Mouse (Mus musculus): ENCODE results near the gene 2210011C24Rik. TPM values are rescaled to one million over a fixed set of nuclear protein-coding genes. Genes with fewer than 3 reads are reported as not detected.

2210011C24Rik gene
- polyA plus RNA-seq, 1 experiment from 2014 or later: 0.16 TPM

DNA sequence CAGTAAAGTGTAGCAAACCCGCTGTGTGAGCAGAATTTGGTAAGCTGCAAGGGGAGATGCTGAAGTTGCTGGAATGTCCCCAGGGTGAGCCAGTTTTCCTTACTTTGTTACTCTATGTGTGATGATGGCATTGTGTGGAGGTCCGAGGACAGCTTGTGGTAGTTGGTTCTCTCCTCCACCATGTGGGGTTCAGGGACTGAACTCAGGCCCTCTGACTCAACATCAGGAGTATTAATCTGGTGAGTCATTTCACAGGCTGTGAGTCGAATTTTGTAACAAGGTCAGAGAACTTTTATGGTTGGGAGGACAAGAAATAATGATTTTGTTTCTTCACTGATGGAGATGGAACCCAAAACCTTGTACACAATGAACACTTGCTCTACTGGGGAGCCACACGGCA lies 20.8 kb upstream of the 2210011C24Rik start:
- 74% methylated on average over 4 of the region's 4 CpGs for WGBS
- Histone ChIP-seq H3K4me3 (ENCODE audit: control insufficient read depth in 1 of 2, insufficient read depth in 1 of 2, low read depth in 1 of 2, low read length in 2 of 2) (no peak overlapping the region), H3K4me1 (ENCODE audit: control insufficient read depth in 2 of 2, insufficient read depth in 2 of 2, low read length in 2 of 2) (no peaks in the 10 kb centered on the region), H3K9me3 (ENCODE audit: control insufficient read depth, low read length) (no peaks in the 10 kb centered on the region), H3K27ac (replicated peaks in 1 of 2; ENCODE audit: control insufficient read depth in 1 of 2, insufficient read depth in 1 of 2, low read depth in 2 of 2, low read length in 2 of 2) (no peak overlapping the region), H3K9ac (ENCODE audit: low read length) (no peak overlapping the region), H3K36me3 (ENCODE audit: control insufficient read depth, insufficient read depth, low read length) (no peaks in the 10 kb centered on the region), H3K4me2 (ENCODE audit: low read length) (no peak overlapping the region), H3K27me3 (ENCODE audit: control insufficient read depth, insufficient read depth, low read length) (peaks cover 11% of the 10 kb centered on the region)
- ATAC-seq (ENCODE audit: insufficient number of reproducible peaks, insufficient read depth, low FRiP score, low read depth): no peak

DNA sequence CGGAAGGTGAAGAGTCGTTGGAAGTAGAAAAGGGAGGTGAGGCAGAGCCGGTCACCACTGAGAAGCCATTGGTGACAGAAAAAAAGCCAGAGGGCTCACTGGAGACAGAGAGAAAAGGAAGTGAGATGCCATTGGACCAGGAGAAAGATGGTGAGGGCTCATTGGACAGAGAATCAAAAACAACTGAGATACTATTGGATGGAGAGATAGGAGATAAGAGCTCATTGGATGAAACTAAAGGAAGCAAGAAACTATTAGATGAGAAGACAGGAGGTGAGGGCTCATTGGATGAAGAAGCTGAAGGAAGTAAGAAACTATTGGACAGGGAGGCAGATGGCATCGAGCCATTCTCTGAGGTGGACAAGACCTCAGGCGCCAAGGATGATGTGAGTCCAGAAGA lies 17.3 kb upstream of the 2210011C24Rik start:
- H3K9me3 ChIP-seq (ENCODE audit: control insufficient read depth, low read length): no peaks in the 10 kb centered on the region
- peaks cover 5 to 10% of the 10 kb centered on the region in 2 experiments; a peak in 3 of 4 replicates for H3K4me1 ChIP-seq (ENCODE audit: control insufficient read depth in 2 of 2, insufficient read depth in 2 of 2, low read length in 2 of 2)
- H3K4me2 ChIP-seq (ENCODE audit: low read length): no peak overlapping the region
- no peaks in the 10 kb centered on the region for H3K36me3 ChIP-seq (ENCODE audit: control insufficient read depth, insufficient read depth, low read length)
- no peak overlapping the region for H3K9ac ChIP-seq (ENCODE audit: low read length)
- no peak for ATAC-seq (ENCODE audit: insufficient number of reproducible peaks, insufficient read depth, low FRiP score, low read depth)
- H3K27ac ChIP-seq (replicated peaks in 1 of 2; ENCODE audit: control insufficient read depth in 1 of 2, insufficient read depth in 1 of 2, low read depth in 2 of 2, low read length in 2 of 2): no peak overlapping the region
- WGBS: 76% methylated on average over 5 of the region's 5 CpGs
- no peak overlapping the region for H3K4me3 ChIP-seq (ENCODE audit: control insufficient read depth in 1 of 2, insufficient read depth in 1 of 2, low read depth in 1 of 2, low read length in 2 of 2)
- peaks cover 37% of the 10 kb centered on the region for H3K27me3 ChIP-seq (ENCODE audit: control insufficient read depth, insufficient read depth, low read length)

- no peak overlapping the region for H3K4me3 ChIP-seq (ENCODE audit: control insufficient read depth in 1 of 2, insufficient read depth in 1 of 2, low read depth in 1 of 2, low read length in 2 of 2)
- H3K4me1 ChIP-seq (ENCODE audit: control insufficient read depth in 2 of 2, insufficient read depth in 2 of 2, low read length in 2 of 2): peaks cover 17 to 28% of the 10 kb centered on the region in 2 experiments
- H3K36me3 ChIP-seq (ENCODE audit: control insufficient read depth, insufficient read depth, low read length): no peaks in the 10 kb centered on the region
- H3K9ac ChIP-seq (ENCODE audit: low read length): no peak overlapping the region
- no peaks in the 10 kb centered on the region for H3K9me3 ChIP-seq (ENCODE audit: control insufficient read depth, low read length)
- peaks cover 38% of the 10 kb centered on the region for H3K27me3 ChIP-seq (ENCODE audit: control insufficient read depth, insufficient read depth, low read length)
- H3K4me2 ChIP-seq (ENCODE audit: low read length): no peak overlapping the region
- 15% methylated on average over 10 of the region's 10 CpGs for whole genome bisulfite sequencing
- no peak overlapping the region for H3K27ac ChIP-seq (replicated peaks in 1 of 2; ENCODE audit: control insufficient read depth in 1 of 2, insufficient read depth in 1 of 2, low read depth in 2 of 2, low read length in 2 of 2)
- ATAC-seq (ENCODE audit: insufficient number of reproducible peaks, insufficient read depth, low FRiP score, low read depth): no peak
Observed at GRCm38 (mm10) chr8:84027449-84027848, 15.5 kb upstream of the 2210011C24Rik start.

GRCm38 (mm10) chr8:84025863-84026262 lies 13.9 kb upstream of the 2210011C24Rik start:
- Histone ChIP-seq H3K27me3 (ENCODE audit: control insufficient read depth, insufficient read depth, low read length) (peaks cover 50% of the 10 kb centered on the region), H3K4me3 (ENCODE audit: control insufficient read depth in 1 of 2, insufficient read depth in 1 of 2, low read depth in 1 of 2, low read length in 2 of 2) (peak overlapping the region; percentile 37 to 45), H3K9ac (ENCODE audit: low read length) (peak overlapping the region; percentile 54), H3K4me1 (ENCODE audit: control insufficient read depth in 2 of 2, insufficient read depth in 2 of 2, low read length in 2 of 2) (peaks cover 24 to 42% of the 10 kb centered on the region in 2 experiments), H3K9me3 (ENCODE audit: control insufficient read depth, low read length) (no peaks in the 10 kb centered on the region), H3K36me3 (ENCODE audit: control insufficient read depth, insufficient read depth, low read length) (no peaks in the 10 kb centered on the region), H3K27ac (replicated peaks in 1 of 2; ENCODE audit: control insufficient read depth in 1 of 2, insufficient read depth in 1 of 2, low read depth in 2 of 2, low read length in 2 of 2) (no peak overlapping the region), H3K4me2 (ENCODE audit: low read length) (peak overlapping the region; percentile 80)
- WGBS: under 1% methylated on average over 41 of the region's 41 CpGs
- 0 out of 2 replicates have a peak, but pooled peaks have one; percentile 20 for ATAC-seq (ENCODE audit: insufficient number of reproducible peaks, insufficient read depth, low FRiP score, low read depth)

GRCm38 (mm10) chr8:84024171-84024570 lies 12.2 kb upstream of the 2210011C24Rik start:
- Histone ChIP-seq H3K36me3 (ENCODE audit: control insufficient read depth, insufficient read depth, low read length) (no peaks in the 10 kb centered on the region), H3K9me3 (ENCODE audit: control insufficient read depth, low read length) (no peaks in the 10 kb centered on the region), H3K4me1 (ENCODE audit: control insufficient read depth in 2 of 2, insufficient read depth in 2 of 2, low read length in 2 of 2) (peaks cover 24 to 42% of the 10 kb centered on the region in 2 experiments), H3K4me2 (ENCODE audit: low read length) (no peak overlapping the region), H3K27me3 (ENCODE audit: control insufficient read depth, insufficient read depth, low read length) (peaks cover 59% of the 10 kb centered on the region), H3K9ac (ENCODE audit: low read length) (no peak overlapping the region), H3K4me3 (ENCODE audit: control insufficient read depth in 1 of 2, insufficient read depth in 1 of 2, low read depth in 1 of 2, low read length in 2 of 2) (no peak overlapping the region), H3K27ac (replicated peaks in 1 of 2; ENCODE audit: control insufficient read depth in 1 of 2, insufficient read depth in 1 of 2, low read depth in 2 of 2, low read length in 2 of 2) (peak overlapping the region in 1 of 2 experiments; percentile 83; a peak in 1 of 4 replicates)
- WGBS: 18% methylated on average over 10 of the region's 10 CpGs
- no peak for ATAC-seq (ENCODE audit: insufficient number of reproducible peaks, insufficient read depth, low FRiP score, low read depth)

- H3K36me3 ChIP-seq (ENCODE audit: control insufficient read depth, insufficient read depth, low read length): no peaks in the 10 kb centered on the region
- no peak overlapping the region; the same call in 1 of the 2 replicates for H3K9ac ChIP-seq (ENCODE audit: low read length)
- H3K4me1 ChIP-seq (ENCODE audit: control insufficient read depth in 2 of 2, insufficient read depth in 2 of 2, low read length in 2 of 2): peaks cover 24 to 42% of the 10 kb centered on the region in 2 experiments
- no peaks in the 10 kb centered on the region for H3K9me3 ChIP-seq (ENCODE audit: control insufficient read depth, low read length)
- peak overlapping the region; percentile 48 for H3K4me2 ChIP-seq (ENCODE audit: low read length)
- no peak overlapping the region for H3K4me3 ChIP-seq (ENCODE audit: control insufficient read depth in 1 of 2, insufficient read depth in 1 of 2, low read depth in 1 of 2, low read length in 2 of 2)
- peak overlapping the region; percentile 81 to 83 for H3K27ac ChIP-seq (replicated peaks in 1 of 2; ENCODE audit: control insufficient read depth in 1 of 2, insufficient read depth in 1 of 2, low read depth in 2 of 2, low read length in 2 of 2)
- ATAC-seq (ENCODE audit: insufficient number of reproducible peaks, insufficient read depth, low FRiP score, low read depth): no peak
- H3K27me3 ChIP-seq (ENCODE audit: control insufficient read depth, insufficient read depth, low read length): peaks cover 57% of the 10 kb centered on the region
- 23% methylated on average over 1 of the region's 1 CpGs for WGBS
Observed at GRCm38 (mm10) chr8:84023631-84024030, 11.7 kb upstream of the 2210011C24Rik start.

DNA sequence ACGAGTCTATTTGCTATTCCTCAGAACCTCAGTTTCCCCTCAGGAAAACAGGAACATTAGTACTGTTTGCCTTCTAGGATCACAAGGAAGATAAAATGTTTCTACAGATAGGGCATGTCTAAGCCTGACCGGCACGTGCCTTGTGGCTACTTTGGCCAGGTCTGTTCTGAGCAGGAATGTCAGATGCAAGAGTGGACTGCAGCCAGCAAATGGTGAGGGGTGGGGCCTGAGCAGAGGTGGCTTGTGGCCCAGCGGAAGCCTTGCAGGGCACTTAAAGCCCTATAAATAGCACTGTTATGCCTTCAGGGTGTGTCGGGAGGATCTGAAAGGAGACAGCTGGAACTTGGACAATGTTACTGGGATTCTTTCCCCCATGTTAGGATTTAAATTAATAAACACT lies 11.1 kb upstream of the 2210011C24Rik start:
- H3K27me3 ChIP-seq (ENCODE audit: control insufficient read depth, insufficient read depth, low read length): peaks cover 52% of the 10 kb centered on the region

DNA sequence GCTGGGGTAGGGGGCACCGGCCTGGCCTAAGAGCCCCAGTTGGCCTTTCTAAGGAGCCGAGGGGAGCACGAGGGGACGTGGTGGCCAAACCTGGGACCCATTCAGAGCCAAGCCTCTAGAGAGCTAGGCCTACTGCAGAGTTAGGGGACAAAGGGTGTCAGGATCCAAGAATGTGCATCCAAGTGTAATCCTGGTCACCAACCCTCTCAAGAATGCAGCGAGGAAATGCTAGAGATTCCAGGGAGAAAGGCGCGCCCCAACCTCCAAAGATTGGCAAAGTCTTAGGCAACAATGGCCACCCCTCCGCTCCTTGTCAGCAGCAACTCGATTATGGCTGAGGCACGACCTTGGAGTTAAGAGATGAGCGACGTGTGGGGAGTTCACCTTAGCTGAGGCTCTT lies 9.6 kb upstream of the 2210011C24Rik start:
- WGBS: 47% methylated on average over 12 of the region's 12 CpGs
- H3K27ac ChIP-seq (replicated peaks in 1 of 2; ENCODE audit: control insufficient read depth in 1 of 2, insufficient read depth in 1 of 2, low read depth in 2 of 2, low read length in 2 of 2): no peak overlapping the region
- peaks cover 24 to 42% of the 10 kb centered on the region in 2 experiments for H3K4me1 ChIP-seq (ENCODE audit: control insufficient read depth in 2 of 2, insufficient read depth in 2 of 2, low read length in 2 of 2)
- no peaks in the 10 kb centered on the region for H3K9me3 ChIP-seq (ENCODE audit: control insufficient read depth, low read length)
- ATAC-seq (ENCODE audit: insufficient number of reproducible peaks, insufficient read depth, low FRiP score, low read depth): no peak
- H3K9ac ChIP-seq (ENCODE audit: low read length): no peak overlapping the region
- no peak overlapping the region for H3K4me3 ChIP-seq (ENCODE audit: control insufficient read depth in 1 of 2, insufficient read depth in 1 of 2, low read depth in 1 of 2, low read length in 2 of 2)
- 0 out of 2 replicates have a peak overlapping the region, but pooled peaks have one; percentile 13 for H3K4me2 ChIP-seq (ENCODE audit: low read length)
- no peaks in the 10 kb centered on the region for H3K36me3 ChIP-seq (ENCODE audit: control insufficient read depth, insufficient read depth, low read length)
- H3K27me3 ChIP-seq (ENCODE audit: control insufficient read depth, insufficient read depth, low read length): peaks cover 36% of the 10 kb centered on the region

More for the DNA sequence above, 11.1 kb upstream of the 2210011C24Rik start:
- H3K9ac ChIP-seq (ENCODE audit: low read length): no peak overlapping the region
- WGBS: 1% methylated on average over 5 of the region's 5 CpGs
- H3K4me3 ChIP-seq (ENCODE audit: control insufficient read depth in 1 of 2, insufficient read depth in 1 of 2, low read depth in 1 of 2, low read length in 2 of 2): no peak overlapping the region
- no peaks in the 10 kb centered on the region for H3K36me3 ChIP-seq (ENCODE audit: control insufficient read depth, insufficient read depth, low read length)
- H3K4me1 ChIP-seq (ENCODE audit: control insufficient read depth in 2 of 2, insufficient read depth in 2 of 2, low read length in 2 of 2): peaks cover 24 to 42% of the 10 kb centered on the region in 2 experiments
- H3K4me2 ChIP-seq (ENCODE audit: low read length): peak overlapping the region; percentile 48
- peak; percentile 59 for ATAC-seq (ENCODE audit: insufficient number of reproducible peaks, insufficient read depth, low FRiP score, low read depth)
- peak overlapping the region; percentile 81 to 83 for H3K27ac ChIP-seq (replicated peaks in 1 of 2; ENCODE audit: control insufficient read depth in 1 of 2, insufficient read depth in 1 of 2, low read depth in 2 of 2, low read length in 2 of 2)
- H3K9me3 ChIP-seq (ENCODE audit: control insufficient read depth, low read length): no peaks in the 10 kb centered on the region
